Comparison of ENCODE assay signal across 21 mouse cellular contexts in the genomic region with DNA sequence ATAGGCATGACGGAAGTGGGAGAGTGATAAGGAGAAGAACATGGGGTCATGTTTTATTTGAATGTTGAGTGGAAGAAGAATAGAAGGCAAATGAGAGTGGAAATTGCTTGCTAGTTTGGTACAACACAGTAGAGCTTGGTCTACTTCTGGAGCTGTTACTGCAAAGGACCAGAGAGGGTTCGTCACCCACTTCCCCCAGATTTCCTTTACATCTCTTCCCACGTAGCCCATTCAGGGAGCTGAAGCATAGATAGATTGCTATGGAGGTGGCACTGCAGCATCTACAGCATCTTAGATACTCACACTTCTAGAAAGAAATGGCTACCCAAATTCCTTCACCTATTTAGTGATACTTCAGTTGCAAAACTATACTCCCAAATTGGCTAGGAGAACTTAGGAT.
DNase-seq lines count a peak whose midpoint lies in the region; ATAC-seq and TF ChIP-seq lines count a peak whose summit lies in the region.
"Had no signal": no experiment of that assay in that cellular context is flagged by ENCODE, and none has a peak within 500 bp of the region (broad histone marks: within the 10 kb centered on the region; RNA-seq: fewer than 3 reads in every experiment).

No protein-coding gene starts in this region.

- no peak for TF ChIP-seq CTCF in cerebellum, adult 2 months (IDR thresholded peaks at IDR 0.05; ENCODE audit: borderline replicate concordance, insufficient read depth, low read depth, low read length)

- H3K4me1 ChIP-seq in cerebellum, adult 2 months (ENCODE audit: control insufficient read depth, insufficient read depth, low read length) = no peaks in the 10 kb centered on the region; the same call in 1 of the 2 replicates

- H3K27ac ChIP-seq in cerebellum, adult 2 months (ENCODE audit: insufficient read depth, low read length) = no peak overlapping the region
- H3K27ac ChIP-seq: embryonic facial prominence, embryonic 10.5 days; embryonic facial prominence, embryonic 12.5 days; forebrain, embryonic 13.5 days; forebrain, embryonic 15.5 days had no signal

- no peak overlapping the region for H3K4me3 ChIP-seq in cerebellum, adult 2 months (replicated peaks; ENCODE audit: insufficient read depth, low read depth, low read length)
- H3K4me3 ChIP-seq: embryonic facial prominence, embryonic 10.5 days; embryonic facial prominence, embryonic 12.5 days; forebrain, embryonic 13.5 days; forebrain, embryonic 15.5 days had no signal

- H3K27me3 ChIP-seq in cerebellum, adult 2 months (ENCODE audit: control insufficient read depth, insufficient read depth, low read length) = no peaks in the 10 kb centered on the region
- H3K27me3 ChIP-seq: embryonic facial prominence, embryonic 12.5 days; forebrain, embryonic 13.5 days; forebrain, embryonic 15.5 days had no signal

- TF ChIP-seq POLR2A in cerebellum, adult 2 months (IDR thresholded peaks at IDR 0.05; ENCODE audit: borderline replicate concordance, insufficient read depth, low read length) = no peak

- peak; percentile 97 for ATAC-seq in frontal cortex, adult (ENCODE audit: low TSS enrichment)
- ATAC-seq: CD4-positive, CD25-positive, alpha-beta regulatory T cell, adult 4 months; forebrain, embryonic 13.5 days; forebrain, embryonic 15.5 days; forebrain, postnatal 0 days had no signal

- 95% methylated on average over 3 of the region's 3 CpGs for WGBS in cerebellum, adult 2 months

- no peak for DNase-seq in frontal cortex, postnatal 14 days (ENCODE audit: low spot score in 2 of 2)
- peak; percentile 10 for DNase-seq in right cerebral cortex, adult 18-20 months
- DNase-seq in right cerebral cortex, postnatal 14 days = no peak
- peak; percentile 22 for DNase-seq in telencephalon, adult 2 months (ENCODE audit: low read depth, low spot score)
- DNase-seq in cerebellum, adult 2 months = no peak
- DNase-seq: adrenal gland, adult 2 months; adrenal gland, postnatal 10 days; adrenal gland, postnatal 25 days; B cell, adult 2 months; cerebellum, adult 11-12 months; cerebellum, adult 8-10 months; cerebellum, adult 9-11 months; cerebellum, postnatal 14 days; cerebellum, postnatal 36 days; forebrain, postnatal 0 days had no signal

Comparison
In these comparisons a context has a peak if more than half of its experiments do, and no peak if none do; other contexts are left out.
1. DNase-seq: peak in right cerebral cortex, adult 18-20 months (single experiment) and telencephalon, adult 2 months (single experiment); none in frontal cortex, postnatal 14 days (0 of 2), right cerebral cortex, postnatal 14 days (single experiment) and cerebellum, adult 2 months (0 of 2).